Mouse (Mus musculus) left cerebral cortex, postnatal 36 days (tissue): ENCODE measurements around the gene Cdc6. TPM values are rescaled to one million over a fixed set of nuclear protein-coding genes. Genes with fewer than 3 reads are reported as not detected.

ENCODE experiments used
- DNase-seq, 2 experiments: peaks; one replicate each; pipeline ENCODE4 v3.0.0; 2021 to 2022; ENCODE audit warnings: low spot score in 2 of 2, mixed read lengths in 1 of 2
- intact Hi-C: fragments of 180-260 bp; cut with DNase I; formaldehyde crosslinking; loops from one replicate; pipeline ENCODE4 v1.15.1; 2025
- total RNA-seq, 2 experiments: library from RNA; stranded (reverse); gene quantifications; 2 replicates each; pipeline ENCODE4 v1.2.3; 2021

Cdc6 gene
- total RNA-seq, 2 experiments from 2014 or later: 0.39 to 0.47 TPM

DNA sequence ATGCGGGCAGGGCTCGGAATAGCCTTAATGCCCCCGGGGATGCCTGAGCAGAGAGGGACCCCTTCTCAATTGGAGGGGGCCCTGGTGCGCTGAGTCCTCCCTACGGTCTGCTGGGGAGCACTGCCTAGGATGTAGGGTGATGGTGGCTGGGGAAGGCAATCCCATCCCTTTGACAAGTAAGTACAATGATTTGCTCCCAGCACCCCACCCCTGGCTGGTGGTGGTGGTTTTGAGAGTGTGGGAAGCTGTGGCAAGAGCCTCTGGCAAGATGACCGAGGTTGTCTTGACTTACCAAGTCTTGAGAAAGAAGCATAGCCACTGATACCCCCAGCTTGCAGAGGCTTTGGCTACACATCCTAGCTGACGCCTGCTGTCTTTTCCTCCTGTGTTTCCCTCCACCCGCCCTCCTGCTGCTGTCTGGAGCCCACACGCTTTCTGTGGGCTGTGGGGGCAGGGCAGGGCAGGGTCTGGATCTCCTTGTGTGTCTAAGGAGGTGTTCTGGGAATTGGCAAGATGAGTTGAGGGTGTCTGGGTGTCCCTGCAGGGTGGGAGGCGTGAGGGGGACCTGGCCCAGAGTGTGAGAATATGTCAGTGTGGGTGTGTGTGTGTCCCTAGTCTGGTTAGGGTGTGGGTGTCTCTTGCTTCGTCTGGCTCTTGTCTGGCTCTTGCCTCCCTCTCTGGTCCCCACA, 32.5 kb downstream of the Cdc6 start:
- intact Hi-C loops: no loop called here
- peak in 1 of 2 experiments; percentile 79 for DNase-seq

DNA sequence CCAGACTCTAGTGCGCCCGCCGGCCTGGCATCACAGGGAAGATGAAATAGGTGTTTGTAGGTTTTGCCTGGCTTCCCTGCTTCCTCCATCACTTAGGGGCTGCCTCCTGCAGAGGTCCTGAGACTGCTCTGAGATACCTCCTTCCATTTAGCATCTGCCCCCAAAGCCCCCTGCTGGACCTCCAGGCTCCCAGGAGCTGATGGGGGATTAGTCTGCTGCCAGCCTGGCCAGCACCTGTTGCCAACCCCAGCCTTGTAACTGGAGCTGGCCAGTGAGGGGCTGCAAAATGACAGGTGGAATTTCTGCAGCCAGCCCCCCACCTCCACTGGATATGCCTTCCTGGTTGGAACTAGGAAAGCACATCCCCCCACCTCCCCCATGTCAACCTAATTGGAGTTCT, 33.2 kb downstream of the Cdc6 start:
- intact Hi-C loops: no loop called here
- no peak for DNase-seq

DNA sequence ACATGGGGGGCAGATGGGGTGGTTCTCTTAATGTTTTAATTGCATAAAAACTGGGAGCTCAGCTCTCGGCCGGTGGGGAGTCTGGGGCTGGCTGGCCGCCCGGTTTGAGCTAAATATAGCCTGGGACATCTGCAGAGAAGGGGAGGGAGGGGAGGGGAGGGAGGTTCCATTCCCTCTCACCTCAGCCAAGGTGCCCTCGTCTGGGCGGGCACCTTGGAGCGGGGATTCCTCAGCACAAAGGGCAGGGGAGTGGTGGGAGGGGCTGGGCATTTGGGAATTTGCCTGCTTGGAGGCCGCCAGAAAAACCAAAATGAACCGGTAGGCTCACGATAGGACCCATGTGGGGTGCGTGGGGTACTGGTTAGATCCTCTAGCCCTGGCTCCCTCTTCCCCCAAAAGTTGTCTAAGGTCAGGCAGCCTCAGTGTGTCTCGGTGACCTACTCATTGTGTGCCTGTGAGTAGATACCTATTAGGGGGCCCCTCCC, 33.8 kb downstream of the Cdc6 start:
- intact Hi-C loops: no loop called here
- DNase-seq: peak in 1 of 2 experiments; percentile 57

DNA sequence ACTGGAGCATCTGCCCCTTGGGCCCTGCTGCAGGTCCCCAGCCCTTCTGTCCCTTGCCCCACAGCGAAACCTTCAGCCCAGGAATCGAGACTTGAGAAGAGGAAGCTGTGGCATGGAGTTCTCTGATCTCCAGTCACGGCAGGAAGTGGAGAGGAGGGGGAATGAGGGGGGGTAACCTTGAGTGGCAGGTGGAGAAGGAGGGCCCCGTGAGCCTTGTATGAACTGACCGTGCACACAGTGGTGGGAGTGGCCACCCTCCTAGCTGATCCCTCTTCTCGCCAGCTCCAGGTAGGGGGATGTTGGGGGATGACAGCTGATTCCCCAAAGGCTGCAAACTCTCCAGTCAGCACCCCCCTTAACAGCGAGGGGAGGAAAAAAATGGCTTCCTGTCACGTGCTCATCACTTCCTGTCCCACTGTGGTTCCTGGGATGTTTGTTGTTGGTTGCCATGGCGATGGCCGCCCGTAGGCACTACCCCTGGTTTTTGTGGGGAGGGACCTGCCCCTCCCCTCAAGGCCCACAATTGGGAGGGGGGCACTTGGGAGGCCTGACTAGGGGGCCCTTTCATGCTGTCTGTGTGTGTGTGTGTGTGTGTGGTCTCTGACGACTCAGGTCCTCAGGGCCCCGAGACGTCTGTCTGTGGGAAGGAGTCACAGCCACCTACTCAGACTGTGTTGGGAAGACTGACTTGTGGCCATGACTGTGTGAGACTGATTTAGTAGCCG, 34.4 kb downstream of the Cdc6 start:
- intact Hi-C loops: no loop called here
- DNase-seq: peak in 1 of 2 experiments; percentile 63

DNA sequence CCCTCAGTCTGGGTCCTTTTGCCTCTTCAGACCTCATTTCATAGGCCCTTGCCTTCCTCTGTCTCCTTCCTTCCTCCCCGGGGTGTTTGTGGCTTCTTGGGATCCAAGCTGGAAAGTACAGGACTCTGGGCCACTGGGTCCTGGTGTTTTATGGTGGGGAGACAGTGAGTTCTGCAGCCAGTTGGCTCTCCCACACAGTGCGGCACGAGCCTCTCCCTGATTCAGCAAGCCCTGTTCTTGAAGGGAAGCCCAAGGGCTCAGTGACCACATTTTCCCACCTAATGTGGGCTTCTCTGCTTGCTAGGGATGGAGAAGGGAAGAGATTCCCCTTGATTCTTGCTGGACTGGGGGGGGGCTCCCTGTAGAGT, 34.9 kb downstream of the Cdc6 start:
- DNase-seq: no peak
- intact Hi-C loops: no loop called here

DNA sequence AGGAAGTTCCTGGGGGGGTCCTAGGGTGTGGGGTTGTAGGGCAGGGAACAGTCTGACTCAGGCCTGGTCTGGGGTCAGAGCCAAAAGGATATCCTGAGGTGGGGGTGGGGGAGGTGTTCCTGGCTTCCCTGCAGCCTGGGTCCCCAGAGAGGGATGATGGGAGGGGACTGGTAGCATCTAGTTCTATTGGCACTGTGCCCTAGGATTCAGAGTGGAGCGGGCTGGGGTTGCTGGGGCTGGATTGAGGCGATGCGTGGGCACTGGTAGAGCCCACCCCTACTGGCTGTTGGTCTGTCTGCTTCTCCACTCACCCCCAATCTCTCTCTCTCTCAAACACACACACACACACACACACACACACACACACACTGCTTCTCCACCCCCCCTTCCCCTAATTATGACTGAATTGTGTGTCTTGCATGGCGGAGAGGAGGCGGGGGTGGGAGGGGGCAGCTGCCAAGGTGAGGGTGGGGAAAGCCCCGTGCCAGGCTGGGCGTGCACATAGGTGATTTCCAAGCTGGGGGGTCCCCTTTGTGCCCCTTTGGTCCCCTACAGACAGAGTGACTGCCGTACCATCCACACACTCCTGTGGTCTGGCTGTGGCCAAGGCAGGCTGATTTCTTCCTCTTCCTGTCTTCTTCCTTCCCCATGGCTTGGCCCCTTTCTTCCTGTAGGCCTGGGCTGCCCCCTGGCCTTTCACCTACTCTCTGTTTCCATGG, 35.5 kb downstream of the Cdc6 start:
- intact Hi-C loops: no loop called here
- DNase-seq: no peak

DNA sequence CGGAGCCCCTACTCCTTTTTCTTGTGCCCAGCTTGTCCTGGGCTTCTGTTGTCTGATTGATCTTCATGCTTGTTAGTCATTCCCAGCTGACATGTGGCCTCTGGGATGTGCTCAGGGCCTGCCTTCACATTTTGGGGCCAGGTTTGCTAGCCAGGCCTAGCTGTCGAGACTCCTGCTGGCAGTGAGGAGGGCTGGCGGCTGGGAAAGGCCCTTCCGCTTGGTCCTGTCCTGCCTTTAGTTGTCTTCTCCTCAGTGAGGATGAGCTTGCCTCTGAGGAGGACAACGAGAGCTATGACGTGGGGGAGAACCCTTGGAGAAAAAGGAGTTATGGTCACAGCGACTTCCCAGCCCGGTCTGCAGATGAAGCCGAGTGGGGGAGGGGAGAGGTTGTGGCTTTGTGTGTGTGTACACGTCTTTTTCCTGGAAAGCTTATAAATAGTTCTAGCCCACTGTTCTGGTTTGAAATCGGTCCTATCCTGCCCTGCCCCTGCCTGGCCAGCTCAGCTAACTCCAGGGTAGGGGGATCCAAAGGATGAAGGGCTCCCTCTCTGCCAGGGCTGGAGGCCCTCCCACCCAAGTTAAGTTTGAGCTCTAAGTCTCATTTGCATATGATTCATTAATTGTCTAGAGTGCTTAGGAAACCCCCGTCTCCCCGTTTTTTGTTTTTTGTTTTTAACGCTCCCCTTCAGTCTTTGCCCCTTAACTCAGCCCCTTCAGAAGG, 36.3 kb downstream of the Cdc6 start:
- intact Hi-C loops: no loop called here
- DNase-seq: no peak

DNA sequence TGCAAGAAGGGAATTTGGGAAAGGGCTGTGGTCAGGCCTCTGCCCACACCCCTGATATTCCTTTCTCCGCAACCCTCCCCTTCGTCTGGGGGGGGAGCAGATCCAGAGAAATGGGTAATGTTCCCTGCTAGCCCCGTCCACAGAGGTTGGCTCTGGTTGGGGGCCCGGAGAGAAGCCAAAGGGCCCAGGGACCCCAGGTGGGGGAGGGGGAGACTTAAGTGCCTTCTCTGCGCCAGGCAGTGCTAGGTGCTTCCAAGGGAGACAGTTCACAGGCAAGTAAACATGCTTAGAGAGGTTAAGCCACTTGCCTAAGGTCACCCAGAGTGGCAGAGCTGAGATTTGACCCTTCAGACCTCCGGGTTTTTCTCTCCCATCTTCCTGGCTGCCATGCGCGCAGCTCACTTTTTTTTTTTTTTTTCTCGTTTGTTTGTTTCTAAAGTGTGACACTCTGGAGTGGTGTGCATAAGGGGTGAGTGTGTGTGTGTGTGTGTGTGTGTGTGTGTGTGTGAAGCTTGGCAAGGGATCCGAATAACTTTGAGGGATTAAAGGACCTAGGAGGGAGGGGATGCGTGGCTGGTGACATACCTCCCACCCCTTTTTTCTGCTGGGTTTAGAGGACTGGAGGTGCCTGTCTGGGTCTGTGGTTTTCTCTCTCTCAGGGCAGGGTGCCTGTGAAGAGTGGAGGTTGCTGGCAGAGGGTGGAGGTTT, 37.5 kb downstream of the Cdc6 start:
- DNase-seq: no peak
- intact Hi-C loops: no loop called here

DNA sequence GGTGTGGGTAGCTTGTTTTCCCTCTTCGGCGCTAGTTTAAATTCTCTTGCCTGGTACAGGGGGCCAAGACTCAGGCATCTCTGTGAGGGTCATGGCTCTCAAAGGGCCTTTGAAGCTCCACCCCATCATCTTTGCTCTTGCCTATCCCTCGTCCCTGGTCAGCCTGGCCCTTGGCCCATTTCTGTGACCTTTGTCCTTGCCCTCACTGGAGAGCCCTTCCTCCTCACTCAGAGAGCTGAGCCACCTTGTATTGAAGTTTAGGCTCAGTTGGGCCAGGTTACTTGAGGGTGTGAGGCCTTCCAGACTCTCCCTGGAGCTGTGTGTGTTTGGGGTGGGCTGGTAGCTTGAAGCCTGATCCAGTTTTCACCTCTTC, 38.0 kb downstream of the Cdc6 start:
- no peak for DNase-seq
- intact Hi-C loops: no loop called here

DNA sequence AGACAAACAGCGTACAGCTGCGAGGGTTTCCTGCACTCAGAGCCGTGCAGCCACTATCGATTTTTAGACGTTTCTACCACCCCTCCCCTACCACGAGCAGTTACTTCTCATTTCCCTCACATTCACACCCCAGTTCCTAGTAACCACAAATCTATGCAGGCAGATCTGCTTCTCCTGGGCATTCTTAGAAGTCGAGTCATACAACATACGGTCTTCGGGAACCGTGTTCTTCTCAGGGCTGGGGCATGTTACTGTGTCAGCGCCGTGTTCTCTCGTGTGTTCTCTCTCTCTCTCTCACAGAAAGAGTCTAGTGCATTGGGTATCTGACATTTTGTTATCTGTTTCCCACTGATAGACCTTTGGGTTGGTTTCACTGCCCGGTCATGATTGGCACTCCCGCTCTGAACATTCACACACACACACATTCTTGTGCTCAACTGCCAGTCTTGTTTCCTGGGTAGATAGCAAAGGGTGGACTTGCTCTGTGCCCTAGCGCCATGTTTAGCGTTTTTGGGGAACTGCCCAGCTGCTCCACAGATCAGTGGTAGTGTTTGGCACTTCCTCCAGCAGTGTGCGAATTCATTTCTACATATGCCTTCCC, 40.5 kb downstream of the Cdc6 start:
- no peak for DNase-seq
- intact Hi-C loops: no loop called here

DNA sequence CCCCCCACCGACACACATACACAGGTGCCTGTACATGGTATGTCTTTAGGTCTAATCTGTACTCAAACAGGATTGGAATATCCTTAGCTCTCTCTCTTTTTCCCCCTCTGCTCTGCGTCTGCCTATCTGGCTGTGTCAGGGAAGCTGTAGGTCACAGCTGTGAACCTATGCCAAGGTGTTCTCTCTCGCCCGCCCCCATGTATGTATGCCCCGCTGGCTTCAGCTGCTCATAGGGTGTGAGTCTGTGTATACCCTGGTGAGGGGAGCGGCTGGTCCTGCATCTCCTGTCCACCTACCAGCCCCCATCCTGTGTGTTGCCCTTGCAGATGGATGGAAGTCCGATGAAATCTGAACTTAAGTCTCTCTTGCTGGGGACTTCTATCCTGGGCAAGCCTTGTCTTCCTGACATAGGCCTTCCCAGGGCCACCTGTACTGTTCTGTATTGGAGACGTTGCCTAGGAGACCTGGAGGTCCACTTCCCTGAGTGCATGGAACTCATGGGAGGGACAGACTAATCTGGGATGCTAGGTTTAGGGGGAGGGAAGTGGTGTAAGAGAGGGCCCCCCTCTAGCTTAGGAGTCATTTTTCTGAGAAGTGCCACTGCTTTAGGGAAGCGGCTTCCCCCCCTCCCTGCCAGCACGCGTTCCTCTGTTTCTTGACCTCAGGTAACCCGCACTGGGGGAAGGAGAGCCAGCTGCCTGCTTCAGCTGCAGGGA, 41.8 kb downstream of the Cdc6 start:
- intact Hi-C loops: no loop called here

DNA sequence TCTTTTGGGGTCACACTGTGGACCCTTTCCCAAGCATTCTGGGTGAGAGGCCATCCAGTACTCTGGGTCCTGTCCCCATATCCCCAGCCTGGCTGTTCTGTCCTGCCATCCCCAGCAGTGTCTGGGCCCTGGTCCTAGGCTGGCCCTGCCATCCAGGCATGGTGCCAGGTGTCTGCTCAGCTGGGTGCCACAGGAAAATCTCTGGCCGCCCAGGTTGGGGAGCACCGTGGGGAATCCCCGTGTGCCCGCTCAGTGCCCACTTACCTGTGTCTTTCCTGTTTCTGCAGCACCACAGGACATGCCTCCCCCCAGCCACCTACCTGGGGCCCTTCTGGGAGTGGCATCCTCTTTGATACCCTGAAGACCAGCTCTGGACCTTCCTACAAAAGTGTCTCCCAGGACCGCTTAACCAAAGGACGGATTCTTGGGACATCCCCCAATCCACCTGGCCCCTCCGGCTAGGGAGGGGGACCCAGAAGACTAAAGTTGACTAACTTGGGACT, 42.4 kb downstream of the Cdc6 start:
- DNase-seq: no peak
- intact Hi-C loops: no loop called here

More for the DNA sequence above, 41.8 kb downstream of the Cdc6 start:
- no peak for DNase-seq

DNA sequence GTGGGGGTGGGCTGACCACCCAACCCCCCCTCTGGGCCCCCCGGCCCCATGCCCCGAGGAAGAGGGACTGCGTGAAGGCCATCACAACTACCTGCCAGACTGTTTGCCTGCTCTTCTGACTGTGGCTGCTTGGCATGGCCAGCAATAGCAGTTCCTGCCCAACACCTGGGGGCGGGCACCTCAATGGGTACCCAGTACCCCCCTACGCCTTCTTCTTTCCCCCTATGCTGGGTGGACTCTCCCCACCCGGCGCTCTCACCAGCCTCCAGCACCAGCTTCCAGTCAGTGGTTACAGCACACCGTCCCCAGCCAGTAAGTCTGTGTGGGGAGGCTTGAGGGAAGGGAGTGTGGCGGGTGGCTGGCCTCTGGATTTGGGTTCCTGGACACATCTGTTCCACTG, 42.9 kb downstream of the Cdc6 start:
- intact Hi-C loops: no loop called here

DNA sequence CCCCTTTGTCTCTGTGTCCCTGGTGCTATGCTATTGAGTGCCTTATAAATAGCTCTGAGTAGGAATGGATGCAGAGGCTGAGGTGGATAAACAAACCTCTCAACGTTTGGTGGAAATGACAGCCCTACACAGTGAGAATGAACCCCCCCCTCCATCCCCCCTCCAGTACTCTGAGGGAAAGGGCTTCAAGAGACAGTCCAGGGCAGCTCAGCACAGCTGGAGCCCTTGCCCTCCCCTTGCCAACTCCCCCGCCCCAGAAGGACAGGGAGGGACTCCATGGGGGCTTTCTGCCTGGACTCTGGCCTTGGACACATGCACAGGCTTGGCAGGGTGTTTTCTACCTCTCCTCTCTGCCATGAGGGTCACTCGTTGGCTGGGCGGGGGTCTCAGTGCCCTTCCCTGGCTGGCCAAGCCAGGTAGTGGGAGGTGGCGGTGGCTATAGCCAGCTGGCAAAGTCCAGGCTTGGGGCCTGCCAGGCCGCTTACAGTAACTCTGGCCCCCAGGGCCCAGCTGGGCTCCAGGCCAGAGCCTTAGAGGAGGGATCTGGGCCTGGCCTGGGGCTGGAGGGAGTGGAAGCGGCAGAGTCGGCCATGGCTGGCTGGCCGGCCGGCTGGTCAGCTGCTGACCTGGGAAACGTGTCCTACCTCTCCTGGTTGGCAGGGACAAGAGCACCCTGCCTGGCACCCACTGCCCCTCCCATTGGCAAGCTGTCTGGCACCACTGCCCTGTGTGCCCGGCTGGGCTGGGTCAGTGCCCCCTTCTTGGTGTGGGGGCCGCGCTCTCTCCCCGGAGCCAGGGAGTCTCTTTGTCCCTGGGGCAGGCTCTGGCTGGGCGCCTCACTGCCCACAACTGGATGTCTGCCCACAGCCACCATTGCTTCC, 43.7 kb downstream of the Cdc6 start:
- intact Hi-C loops: no loop called here
- no peak for DNase-seq

More for the DNA sequence above, 42.9 kb downstream of the Cdc6 start:
- DNase-seq: no peak

DNA sequence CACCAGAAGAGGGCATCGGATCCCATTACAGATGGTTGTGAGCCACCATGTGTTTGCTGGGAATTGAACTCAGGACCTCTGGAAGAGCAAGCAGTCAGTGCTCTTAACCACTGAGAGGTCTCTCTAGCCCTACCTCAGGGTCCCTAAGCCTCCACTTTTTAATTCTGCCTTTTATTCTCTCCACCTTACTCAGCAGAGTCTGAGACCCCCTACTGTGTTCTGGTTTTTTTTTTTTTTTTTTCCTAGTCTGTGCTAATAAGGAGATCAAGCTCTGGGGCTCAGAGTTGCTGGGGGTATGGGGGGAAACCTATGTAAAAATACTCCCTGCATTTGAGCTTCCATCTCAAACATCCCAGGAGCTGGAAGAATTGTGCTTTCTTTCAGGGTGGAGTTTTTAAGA, 44.5 kb downstream of the Cdc6 start:
- intact Hi-C loops: no loop called here
- DNase-seq: no peak

DNA sequence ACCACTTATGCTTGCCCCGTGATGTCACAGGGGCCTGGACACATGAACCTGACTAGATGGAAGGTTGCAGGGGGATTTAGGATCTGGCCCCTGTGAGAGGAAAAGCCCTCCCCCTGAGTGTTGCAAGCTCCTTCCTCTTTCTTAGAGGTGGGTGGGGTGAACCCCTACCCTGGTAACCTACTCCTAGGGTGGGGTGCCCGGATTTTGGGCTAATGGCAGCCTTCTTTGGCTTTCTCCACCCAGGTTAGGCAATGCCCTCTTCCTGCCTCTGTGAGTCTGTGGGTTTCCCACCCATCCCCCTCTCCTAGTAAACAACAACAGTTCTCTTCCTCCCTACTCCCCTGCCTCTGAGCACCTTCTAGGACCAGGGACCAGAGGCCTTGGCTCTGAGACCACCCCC, 45.1 kb downstream of the Cdc6 start:
- intact Hi-C loops: no loop called here
- no peak for DNase-seq

DNA sequence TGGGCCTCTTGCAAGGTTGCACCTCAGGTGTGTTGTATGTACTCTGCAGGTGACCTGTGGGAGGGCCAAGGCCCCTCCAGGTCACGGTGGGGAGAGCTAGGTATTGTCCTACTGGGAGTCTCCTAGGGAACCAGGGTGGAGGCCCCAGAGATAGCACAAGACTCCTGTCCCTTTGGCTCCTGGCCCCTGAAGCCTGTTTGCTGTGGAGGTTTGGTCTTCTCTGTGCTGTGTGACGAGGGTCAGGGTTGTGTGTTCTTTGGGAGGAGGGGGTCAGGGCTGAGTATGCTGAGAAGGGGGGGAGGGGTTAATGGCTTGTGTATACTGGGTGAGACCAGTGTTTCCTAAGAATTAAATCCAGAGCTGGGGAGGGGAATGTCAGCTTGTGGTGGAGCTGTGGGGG, 45.8 kb downstream of the Cdc6 start:
- intact Hi-C loops: no loop called here
- DNase-seq: no peak
